Mouse (Mus musculus): ENCODE results near the gene Cpt1a. TPM values are rescaled to one million over a fixed set of nuclear protein-coding genes. Genes with fewer than 3 reads are reported as not detected.

The Cpt1a gene
- polyA plus RNA-seq, 1 experiment, result 13.5 TPM

GRCm38 (mm10) chr19:3401504-3401903 lies 79.4 kb downstream of the Cpt1a start:
- Histone ChIP-seq H3K4me2 (ENCODE audit: low read depth) (no peak overlapping the region), H3K27me3 (ENCODE audit: control insufficient read depth, insufficient read depth, insufficient read length) (no peaks in the 10 kb centered on the region), H3K36me3 (ENCODE audit: control insufficient read depth, insufficient read depth) (no peaks in the 10 kb centered on the region), H3ac (ENCODE audit: control insufficient read depth, insufficient read length) (no peak overlapping the region), H3K4me3 (no peak overlapping the region), H3K79me2 (ENCODE audit: control insufficient read depth, insufficient read depth) (no peaks in the 10 kb centered on the region)
- no peak for TF ChIP-seq POLR2AphosphoS2 (IDR thresholded peaks at IDR 0.05; ENCODE audit: insufficient read length, low read depth)
- no peak for TF ChIP-seq CEBPB (IDR thresholded peaks at IDR 0.05; ENCODE audit: insufficient read depth, poor library complexity, severe bottlenecking)
- TF ChIP-seq USF1 (IDR thresholded peaks at IDR 0.05; ENCODE audit: low read depth), result no peak
- TF ChIP-seq REST (IDR thresholded peaks at IDR 0.05; ENCODE audit: insufficient read depth, insufficient read length), result no peak
- no peak for TF ChIP-seq SRF (IDR thresholded peaks at IDR 0.05; ENCODE audit: control insufficient read depth, insufficient read length, low read depth)
- TF ChIP-seq MYOG (IDR thresholded peaks at IDR 0.05; ENCODE audit: control insufficient read depth in 1 of 3, insufficient read depth in 1 of 3, insufficient read length in 2 of 3, low read depth in 2 of 3), result no peak

- H3ac ChIP-seq (ENCODE audit: control insufficient read depth, insufficient read length), result no peak overlapping the region
- no peaks in the 10 kb centered on the region for H3K79me2 ChIP-seq (ENCODE audit: control insufficient read depth, insufficient read depth)
- H3K4me3 ChIP-seq, result no peak overlapping the region
- no peak for TF ChIP-seq MAX (IDR thresholded peaks at IDR 0.05; ENCODE audit: low read depth)
- TF ChIP-seq TCF3 (IDR thresholded peaks at IDR 0.05; ENCODE audit: insufficient read length, low read depth), result no peak
- TF ChIP-seq MYOD1 (IDR thresholded peaks at IDR 0.05; ENCODE audit: control insufficient read depth in 1 of 3, insufficient read length in 2 of 3, low read depth in 2 of 3), result no peak
- TF ChIP-seq POLR2AphosphoS2 (IDR thresholded peaks at IDR 0.05; ENCODE audit: insufficient read length, low read depth), result no peak
- no peak for TF ChIP-seq MYOG (IDR thresholded peaks at IDR 0.05; ENCODE audit: control insufficient read depth in 1 of 3, insufficient read depth in 1 of 3, insufficient read length in 2 of 3, low read depth in 2 of 3)
- no peak for TF ChIP-seq POLR2A (IDR thresholded peaks at IDR 0.05; ENCODE audit: insufficient read length, low read depth)
- no peak overlapping the region for H3K4me2 ChIP-seq (ENCODE audit: low read depth)
- H3K27me3 ChIP-seq (ENCODE audit: control insufficient read depth, insufficient read depth, insufficient read length), result no peaks in the 10 kb centered on the region
- H3K36me3 ChIP-seq (ENCODE audit: control insufficient read depth, insufficient read depth), result no peaks in the 10 kb centered on the region
Observed at GRCm38 (mm10) chr19:3401943-3402342, 79.8 kb downstream of the Cpt1a start.

- TF ChIP-seq USF1 (IDR thresholded peaks at IDR 0.05; ENCODE audit: low read depth) (no peak), CEBPB (IDR thresholded peaks at IDR 0.05; ENCODE audit: insufficient read depth, poor library complexity, severe bottlenecking) (no peak), TCF3 (IDR thresholded peaks at IDR 0.05; ENCODE audit: insufficient read length, low read depth) (no peak), E2F4 (IDR thresholded peaks at IDR 0.05; ENCODE audit: insufficient read depth) (no peak), SRF (IDR thresholded peaks at IDR 0.05; ENCODE audit: control insufficient read depth, insufficient read length, low read depth) (no peak), POLR2AphosphoS2 (IDR thresholded peaks at IDR 0.05; ENCODE audit: insufficient read length, low read depth) (no peak), MAX (IDR thresholded peaks at IDR 0.05; ENCODE audit: low read depth) (no peak), MYOG (IDR thresholded peaks at IDR 0.05; ENCODE audit: control insufficient read depth in 1 of 3, insufficient read depth in 1 of 3, insufficient read length in 2 of 3, low read depth in 2 of 3) (no peak), TCF12 (IDR thresholded peaks at IDR 0.05; ENCODE audit: insufficient read depth, poor library complexity, severe bottlenecking) (no peak)
- H3K79me2 ChIP-seq (ENCODE audit: control insufficient read depth, insufficient read depth), result no peaks in the 10 kb centered on the region
- no peaks in the 10 kb centered on the region for H3K36me3 ChIP-seq (ENCODE audit: control insufficient read depth, insufficient read depth)
- H3ac ChIP-seq (ENCODE audit: control insufficient read depth, insufficient read length), result no peak overlapping the region
- no peak overlapping the region for H3K4me3 ChIP-seq
- H3K4me2 ChIP-seq (ENCODE audit: low read depth), result no peak overlapping the region
- no peaks in the 10 kb centered on the region for H3K27me3 ChIP-seq (ENCODE audit: control insufficient read depth, insufficient read depth, insufficient read length)
Observed at GRCm38 (mm10) chr19:3402390-3402789, 80.3 kb downstream of the Cpt1a start.

- H3K79me2 ChIP-seq (ENCODE audit: control insufficient read depth, insufficient read depth), result no peaks in the 10 kb centered on the region
- H3ac ChIP-seq (ENCODE audit: control insufficient read depth, insufficient read length), result no peak overlapping the region
- no peak overlapping the region for H3K4me2 ChIP-seq (ENCODE audit: low read depth)
- no peak overlapping the region for H3K4me3 ChIP-seq
- no peak for TF ChIP-seq REST (IDR thresholded peaks at IDR 0.05; ENCODE audit: insufficient read depth, insufficient read length)
- H3K36me3 ChIP-seq (ENCODE audit: control insufficient read depth, insufficient read depth), result no peaks in the 10 kb centered on the region
- H3K27me3 ChIP-seq (ENCODE audit: control insufficient read depth, insufficient read depth, insufficient read length), result no peaks in the 10 kb centered on the region
Observed at GRCm38 (mm10) chr19:3404030-3404429, 81.9 kb downstream of the Cpt1a start.

GRCm38 (mm10) chr19:3405531-3406281 lies 83.6 kb downstream of the Cpt1a start:
- TF ChIP-seq TCF12 (IDR thresholded peaks at IDR 0.05; ENCODE audit: insufficient read depth, poor library complexity, severe bottlenecking) (no peak), POLR2A (IDR thresholded peaks at IDR 0.05; ENCODE audit: insufficient read length, low read depth) (no peak), CEBPB (IDR thresholded peaks at IDR 0.05; ENCODE audit: insufficient read depth, poor library complexity, severe bottlenecking) (no peak), TCF3 (IDR thresholded peaks at IDR 0.05; ENCODE audit: insufficient read length, low read depth) (no peak), MAX (IDR thresholded peaks at IDR 0.05; ENCODE audit: low read depth) (no peak), E2F4 (IDR thresholded peaks at IDR 0.05; ENCODE audit: insufficient read depth) (no peak), POLR2AphosphoS2 (IDR thresholded peaks at IDR 0.05; ENCODE audit: insufficient read length, low read depth) (no peak), SRF (IDR thresholded peaks at IDR 0.05; ENCODE audit: control insufficient read depth, insufficient read length, low read depth) (no peak), MYOG (IDR thresholded peaks at IDR 0.05; ENCODE audit: control insufficient read depth in 1 of 3, insufficient read depth in 1 of 3, insufficient read length in 2 of 3, low read depth in 2 of 3) (no peak), MYOD1 (IDR thresholded peaks at IDR 0.05; ENCODE audit: control insufficient read depth in 1 of 3, insufficient read length in 2 of 3, low read depth in 2 of 3) (no peak)
- no peak overlapping the region for H3ac ChIP-seq (ENCODE audit: control insufficient read depth, insufficient read length)
- H3K36me3 ChIP-seq (ENCODE audit: control insufficient read depth, insufficient read depth), result no peaks in the 10 kb centered on the region
- no peaks in the 10 kb centered on the region for H3K27me3 ChIP-seq (ENCODE audit: control insufficient read depth, insufficient read depth, insufficient read length)
- H3K4me2 ChIP-seq (ENCODE audit: low read depth), result no peak overlapping the region
- H3K4me3 ChIP-seq, result no peak overlapping the region
- no peaks in the 10 kb centered on the region for H3K79me2 ChIP-seq (ENCODE audit: control insufficient read depth, insufficient read depth)

All from myocyte (in vitro differentiated cells).